Mouse (Mus musculus): ENCODE measurements around the gene Rpl13a.

GRCm38 (mm10) chr7:45121966-45122365 lies 6.6 kb downstream of the Rpl13a start:
- TF ChIP-seq POLR2A (IDR thresholded peaks at IDR 0.05; ENCODE audit: borderline replicate concordance, extremely low read depth, insufficient read depth, insufficient read length, poor library complexity, severe bottlenecking) (no peak), CTCF (IDR thresholded peaks at IDR 0.05; ENCODE audit: borderline replicate concordance, extremely low read depth, insufficient read depth, insufficient read length) (no peak)
